Mouse (Mus musculus) liver, embryonic 15.5 days (tissue): ENCODE data around the gene Iars2. TPM values are rescaled to one million over a fixed set of nuclear protein-coding genes. Genes with fewer than 3 reads are reported as not detected.

Experiments
- ATAC-seq: fragments of 200-750 bp; cut with Nextera tagmentation; 2 replicates; pipeline ENCODE4 v1.8.0; 2017; ENCODE audit warnings: moderate number of reproducible peaks, mild to moderate bottlenecking, moderate library complexity; ENCODE audit not compliant: insufficient read depth
- H3K27ac ChIP-seq: fragments of 300-500 bp; sonication (generic); replicated peaks from 2 replicates; pipeline ENCODE4 v1.5.1; 2015; ENCODE audit warnings: mild to moderate bottlenecking, inconsistent platforms
- H3K27me3 ChIP-seq: fragments of 300-500 bp; sonication (generic); 2 replicates; pipeline ENCODE4 v1.6.1; 2015; ENCODE audit warnings: mild to moderate bottlenecking, inconsistent platforms
- H3K36me3 ChIP-seq: fragments of 300-500 bp; sonication (generic); replicated peaks from 2 replicates; pipeline ENCODE4 v1.6.1; 2015; ENCODE audit warnings: moderate library complexity, mild to moderate bottlenecking, inconsistent platforms
- H3K4me1 ChIP-seq: fragments of 300-500 bp; sonication (generic); replicated peaks from 2 replicates; pipeline ENCODE4 v1.6.1; 2015; ENCODE audit warnings: inconsistent platforms
- H3K4me2 ChIP-seq: fragments of 300-500 bp; sonication (generic); 2 replicates; pipeline ENCODE4 v1.6.1; 2015; ENCODE audit warnings: moderate library complexity, mild to moderate bottlenecking, inconsistent platforms
- H3K4me3 ChIP-seq: fragments of 300-500 bp; sonication (generic); replicated peaks from 2 replicates; pipeline ENCODE4 v1.5.1; 2015; ENCODE audit warnings: mild to moderate bottlenecking, inconsistent platforms
- H3K9ac ChIP-seq: fragments of 300-500 bp; sonication (generic); 2 replicates; pipeline ENCODE4 v1.6.1; 2015; ENCODE audit warnings: moderate library complexity, mild to moderate bottlenecking, inconsistent platforms
- H3K9me3 ChIP-seq: fragments of 300-500 bp; sonication (generic); replicated peaks from 2 replicates; pipeline ENCODE4 v1.6.1; 2016; ENCODE audit warnings: inconsistent platforms
- WGBS: fragments of 180-500 bp; shearing (Covaris S2); methylation state at CpG from one replicate; pipeline ENCODE4 v1.1.7; 2015; ENCODE audit warnings: mixed read lengths; ENCODE audit not compliant: insufficient replicate concordance; 5-methylcytosine and 5-hydroxymethylcytosine counted together
- polyA plus RNA-seq: library from polyadenylated mRNA; unstranded; fragments of >200 nt; fragmentation: Nextera tagmentation; extraction: Ambion mirVana; gene quantifications from 2 replicates; pipeline ENCODE4 v1.2.1, GENCODE M21; 2015

Gene Iars2
- polyA plus RNA-seq, 1 experiment from 2014 or later, result 17.3 TPM

GRCm38 (mm10) chr1:185354731-185355130, 25.5 kb upstream of the Iars2 start:
- no peak overlapping the region for H3K4me3 ChIP-seq
- no peak overlapping the region for H3K9ac ChIP-seq
- 0 out of 2 replicates have a peak, but pooled peaks cover 12% of the 10 kb centered on the region for H3K36me3 ChIP-seq
- WGBS, result 79% methylated on average over 4 of the region's 4 CpGs
- H3K27me3 ChIP-seq, result no peaks in the 10 kb centered on the region
- no peak overlapping the region for H3K27ac ChIP-seq
- ATAC-seq, result no peak
- H3K4me1 ChIP-seq, result no peaks in the 10 kb centered on the region
- H3K4me2 ChIP-seq, result no peak overlapping the region
- no peaks in the 10 kb centered on the region for H3K9me3 ChIP-seq

GRCm38 (mm10) chr1:185353351-185353750, 24.2 kb upstream of the Iars2 start:
- Histone ChIP-seq H3K4me1 (no peaks in the 10 kb centered on the region), H3K9ac (no peak overlapping the region), H3K9me3 (no peaks in the 10 kb centered on the region), H3K36me3 (0 out of 2 replicates have a peak, but pooled peaks cover 12% of the 10 kb centered on the region), H3K27me3 (no peaks in the 10 kb centered on the region), H3K4me3 (no peak overlapping the region), H3K4me2 (no peak overlapping the region), H3K27ac (no peak overlapping the region)
- WGBS, result 74% methylated on average over 8 of the region's 8 CpGs
- no peak for ATAC-seq

GRCm38 (mm10) chr1:185352151-185352550, 23.0 kb upstream of the Iars2 start:
- Histone ChIP-seq H3K4me2 (0 out of 2 replicates have a peak overlapping the region, but pooled peaks have one; percentile 10), H3K27ac (no peak overlapping the region), H3K27me3 (no peaks in the 10 kb centered on the region), H3K4me1 (no peaks in the 10 kb centered on the region), H3K4me3 (no peak overlapping the region), H3K9me3 (no peaks in the 10 kb centered on the region), H3K9ac (no peak overlapping the region), H3K36me3 (0 out of 2 replicates have a peak, but pooled peaks cover 12% of the 10 kb centered on the region)
- WGBS, result 70% methylated on average over 12 of the region's 12 CpGs
- no peak for ATAC-seq

- Histone ChIP-seq H3K4me3 (no peak overlapping the region), H3K4me2 (no peak overlapping the region), H3K27me3 (no peaks in the 10 kb centered on the region), H3K27ac (no peak overlapping the region), H3K9ac (no peak overlapping the region), H3K9me3 (no peaks in the 10 kb centered on the region), H3K4me1 (no peaks in the 10 kb centered on the region), H3K36me3 (0 out of 2 replicates have a peak, but pooled peaks cover 12% of the 10 kb centered on the region)
- no peak for ATAC-seq
- 71% methylated on average over 4 of the region's 4 CpGs for WGBS
Observed at GRCm38 (mm10) chr1:185350611-185351010, 21.4 kb upstream of the Iars2 start.

- Histone ChIP-seq H3K9ac (no peak overlapping the region), H3K4me1 (no peaks in the 10 kb centered on the region), H3K27ac (no peak overlapping the region), H3K27me3 (no peaks in the 10 kb centered on the region), H3K36me3 (peaks cover 12% of the 10 kb centered on the region; the same call in 1 of the 2 replicates), H3K4me3 (no peak overlapping the region), H3K9me3 (no peaks in the 10 kb centered on the region), H3K4me2 (no peak overlapping the region)
- ATAC-seq, result no peak
- 80% methylated on average over 14 of the region's 14 CpGs for WGBS
Observed at GRCm38 (mm10) chr1:185349741-185350140, 20.5 kb upstream of the Iars2 start.

- no peak overlapping the region for H3K9ac ChIP-seq
- 63% methylated on average over 10 of the region's 10 CpGs for WGBS
- H3K27me3 ChIP-seq, result no peaks in the 10 kb centered on the region
- H3K36me3 ChIP-seq, result peaks cover 3% of the 10 kb centered on the region; the same call in 1 of the 2 replicates
- no peak for ATAC-seq
- no peak overlapping the region for H3K4me2 ChIP-seq
- H3K4me3 ChIP-seq, result no peak overlapping the region
- H3K9me3 ChIP-seq, result no peaks in the 10 kb centered on the region
- H3K27ac ChIP-seq, result no peak overlapping the region
- H3K4me1 ChIP-seq, result no peaks in the 10 kb centered on the region
Observed at GRCm38 (mm10) chr1:185346188-185346587, 17.0 kb upstream of the Iars2 start.

- H3K9me3 ChIP-seq, result no peaks in the 10 kb centered on the region
- 74% methylated on average over 8 of the region's 8 CpGs for WGBS
- H3K36me3 ChIP-seq, result no peaks in the 10 kb centered on the region; the same call in 1 of the 2 replicates
- H3K27me3 ChIP-seq, result no peaks in the 10 kb centered on the region
- no peak overlapping the region for H3K27ac ChIP-seq
- ATAC-seq, result no peak
- H3K9ac ChIP-seq, result no peak overlapping the region
- no peak overlapping the region for H3K4me2 ChIP-seq
- no peaks in the 10 kb centered on the region for H3K4me1 ChIP-seq
- no peak overlapping the region for H3K4me3 ChIP-seq
Observed at GRCm38 (mm10) chr1:185343422-185343821, 14.2 kb upstream of the Iars2 start.

- no peak for ATAC-seq
- Histone ChIP-seq H3K27me3 (no peaks in the 10 kb centered on the region), H3K4me2 (no peak overlapping the region), H3K4me3 (no peak overlapping the region), H3K36me3 (no peaks in the 10 kb centered on the region; the same call in 1 of the 2 replicates), H3K9me3 (no peaks in the 10 kb centered on the region), H3K9ac (no peak overlapping the region), H3K4me1 (no peaks in the 10 kb centered on the region), H3K27ac (no peak overlapping the region)
- WGBS, result 82% methylated on average over 4 of the region's 4 CpGs
Observed at GRCm38 (mm10) chr1:185342441-185342840, 13.2 kb upstream of the Iars2 start.

GRCm38 (mm10) chr1:185336535-185336934, 7.3 kb upstream of the Iars2 start:
- WGBS, result 67% methylated on average over 3 of the region's 3 CpGs
- ATAC-seq, result no peak

GRCm38 (mm10) chr1:185335231-185335765, 6.1 kb upstream of the Iars2 start:
- H3K27ac ChIP-seq, result no peak overlapping the region
- WGBS, result 66% methylated on average over 6 of the region's 6 CpGs

More at GRCm38 (mm10) chr1:185336535-185336934, 7.3 kb upstream of the Iars2 start:
- no peak overlapping the region for H3K4me3 ChIP-seq
- no peaks in the 10 kb centered on the region for H3K9me3 ChIP-seq
- H3K4me2 ChIP-seq, result no peak overlapping the region
- no peak overlapping the region for H3K27ac ChIP-seq
- no peak overlapping the region for H3K9ac ChIP-seq
- H3K36me3 ChIP-seq, result no peaks in the 10 kb centered on the region; the same call in 1 of the 2 replicates
- no peaks in the 10 kb centered on the region for H3K27me3 ChIP-seq
- H3K4me1 ChIP-seq, result peaks cover 24% of the 10 kb centered on the region

GRCm38 (mm10) chr1:185334136-185334535, 4.9 kb upstream of the Iars2 start:
- Histone ChIP-seq H3K4me2 (no peak overlapping the region), H3K36me3 (no peaks in the 10 kb centered on the region), H3K4me1 (peaks cover 37% of the 10 kb centered on the region), H3K9me3 (no peaks in the 10 kb centered on the region), H3K4me3 (no peak overlapping the region), H3K27me3 (no peaks in the 10 kb centered on the region), H3K27ac (no peak overlapping the region), H3K9ac (no peak overlapping the region)
- ATAC-seq, result no peak
- WGBS, result 68% methylated on average over 4 of the region's 4 CpGs

More at GRCm38 (mm10) chr1:185335231-185335765, 6.1 kb upstream of the Iars2 start:
- Histone ChIP-seq H3K27me3 (no peaks in the 10 kb centered on the region), H3K4me1 (peaks cover 28% of the 10 kb centered on the region), H3K36me3 (no peaks in the 10 kb centered on the region), H3K9me3 (no peaks in the 10 kb centered on the region), H3K4me3 (no peak overlapping the region), H3K4me2 (no peak overlapping the region), H3K9ac (no peak overlapping the region)
- ATAC-seq, result no peak

- no peaks in the 10 kb centered on the region for H3K36me3 ChIP-seq
- H3K4me3 ChIP-seq, result no peak overlapping the region
- WGBS, result 69% methylated on average over 5 of the region's 5 CpGs
- H3K27me3 ChIP-seq, result no peaks in the 10 kb centered on the region
- no peak overlapping the region for H3K9ac ChIP-seq
- H3K4me2 ChIP-seq, result no peak overlapping the region
- no peak for ATAC-seq
- no peaks in the 10 kb centered on the region for H3K9me3 ChIP-seq
- peaks cover 38% of the 10 kb centered on the region for H3K4me1 ChIP-seq
- no peak overlapping the region for H3K27ac ChIP-seq
Observed at GRCm38 (mm10) chr1:185333651-185334050, 4.5 kb upstream of the Iars2 start.
